Mouse (Mus musculus) MEL (cell line): ENCODE data around the gene Letm1. TPM values are rescaled to one million over a fixed set of nuclear protein-coding genes. Genes with fewer than 3 reads are reported as not detected.

Experiments used
- DNase-seq: peaks from one replicate; pipeline ENCODE4 v3.0.0; 2011; ENCODE audit warnings: low read depth, low spot score
- H3K27ac ChIP-seq: 2 replicates; pipeline ENCODE4 v1.5.1; 2012; ENCODE audit warnings: low read depth, mild to moderate bottlenecking, control low read depth, low read length, moderate library complexity; ENCODE audit not compliant: control insufficient read depth
- H3K27me3 ChIP-seq, 2 experiments: fragments of 150-350 bp in 1 of 2; sonication (generic) in 1 of 2; 2 replicates each; pipeline ENCODE4 v1.6.1; 2012; ENCODE audit warnings: low read length in 2 of 2, mild to moderate bottlenecking in 2 of 2, improper control_type of control experiment in 1 of 2, moderate library complexity in 1 of 2; ENCODE audit not compliant: insufficient read depth in 2 of 2, control insufficient read depth in 1 of 2
- H3K36me3 ChIP-seq, 2 experiments: 2 replicates each; pipeline ENCODE4 v1.6.1; 2012 to 2014; ENCODE audit warnings: low read length in 2 of 2, improper control_type of control experiment in 1 of 2, inconsistent platforms in 1 of 2, mild to moderate bottlenecking in 1 of 2; ENCODE audit not compliant: insufficient read depth in 2 of 2, control insufficient read depth in 1 of 2
- H3K4me1 ChIP-seq, 2 experiments: fragments of 150-350 bp in 1 of 2; sonication (generic) in 1 of 2; 2 replicates each; pipeline ENCODE4 v1.6.1; 2012; ENCODE audit warnings: low read length in 2 of 2, improper control_type of control experiment in 1 of 2, mild to moderate bottlenecking in 1 of 2; ENCODE audit not compliant: insufficient read depth in 2 of 2, control insufficient read depth in 1 of 2
- H3K4me3 ChIP-seq, 2 experiments: fragments of 150-350 bp in 1 of 2; sonication (generic) in 1 of 2; 2 replicates each; pipeline ENCODE4 v1.5.1; 2012; ENCODE audit warnings: low read depth in 2 of 2, low read length in 2 of 2, mild to moderate bottlenecking in 2 of 2, moderate library complexity in 2 of 2, control low read depth in 1 of 2, improper control_type of control experiment in 1 of 2; ENCODE audit not compliant: control insufficient read depth in 1 of 2, insufficient read depth in 1 of 2
- H3K79me2 ChIP-seq: 2 replicates; pipeline ENCODE4 v1.6.1; 2012; ENCODE audit warnings: mild to moderate bottlenecking, low read length, moderate library complexity; ENCODE audit not compliant: control insufficient read depth, poor library complexity, insufficient read depth
- H3K9ac ChIP-seq: 2 replicates; pipeline ENCODE4 v1.6.1; 2012; ENCODE audit warnings: low read depth, mild to moderate bottlenecking, control low read depth, low read length, moderate library complexity; ENCODE audit not compliant: control insufficient read depth, poor library complexity, severe bottlenecking
- H3K9me3 ChIP-seq: fragments of 150-350 bp; sonication (generic); replicated peaks from 2 replicates; pipeline ENCODE4 v1.6.1; 2012; ENCODE audit warnings: mild to moderate bottlenecking, low read length, improper control_type of control experiment, moderate library complexity; ENCODE audit not compliant: insufficient read depth
- CHD1 ChIP-seq: IDR thresholded peaks from 2 replicates; pipeline ENCODE4 v1.6.1; 2012; ENCODE audit warnings: low read depth, mild to moderate bottlenecking, inconsistent platforms, low read length, improper control_type of control experiment
- CHD2 ChIP-seq: IDR thresholded peaks from 2 replicates; pipeline ENCODE4 v1.6.1; 2011; ENCODE audit warnings: low read length, improper control_type of control experiment
- E2F4 ChIP-seq: IDR thresholded peaks from 2 replicates; pipeline ENCODE4 v1.6.1; 2011; ENCODE audit warnings: low read depth, low read length, improper control_type of control experiment, borderline replicate concordance
- EP300 ChIP-seq, 2 experiments: IDR thresholded peaks; 2 replicates each; pipeline ENCODE4 v1.6.1; 2011; ENCODE audit warnings: improper control_type of control experiment in 2 of 2, low read length in 2 of 2, low read depth in 1 of 2, mild to moderate bottlenecking in 1 of 2
- ETS1 ChIP-seq: IDR thresholded peaks from 2 replicates; pipeline ENCODE4 v1.6.1; 2012; ENCODE audit warnings: low read depth, mild to moderate bottlenecking, inconsistent platforms, low read length, improper control_type of control experiment, moderate library complexity
- GABPA ChIP-seq: IDR thresholded peaks from 2 replicates; pipeline ENCODE4 v1.6.1; 2012; ENCODE audit warnings: low read depth, mild to moderate bottlenecking, inconsistent platforms, low read length, improper control_type of control experiment, moderate library complexity
- GATA1 ChIP-seq: IDR thresholded peaks from 2 replicates; pipeline ENCODE4 v1.6.1; 2011; ENCODE audit warnings: low read depth, low read length, improper control_type of control experiment
- HCFC1 ChIP-seq: IDR thresholded peaks from 2 replicates; pipeline ENCODE4 v1.6.1; 2012; ENCODE audit warnings: low read depth, mild to moderate bottlenecking, inconsistent platforms, low read length, improper control_type of control experiment, moderate library complexity
- KAT2A ChIP-seq: conservative IDR thresholded peaks from 2 replicates; pipeline ENCODE4 v1.6.1; 2012; ENCODE audit warnings: low read depth, low read length, improper control_type of control experiment, inconsistent platforms
- MAX ChIP-seq: IDR thresholded peaks from 2 replicates; pipeline ENCODE4 v1.6.1; 2011; ENCODE audit warnings: low read length, improper control_type of control experiment
- MEF2A ChIP-seq: IDR thresholded peaks from 2 replicates; pipeline ENCODE4 v1.6.1; 2014; ENCODE audit warnings: low read depth, mild to moderate bottlenecking, inconsistent platforms, low read length, improper control_type of control experiment; ENCODE audit not compliant: poor library complexity, insufficient replicate concordance, severe bottlenecking; ENCODE audit errors: extremely low read depth
- MXI1 ChIP-seq: IDR thresholded peaks from 2 replicates; pipeline ENCODE4 v1.6.1; 2011; ENCODE audit warnings: mild to moderate bottlenecking, low read depth, low read length, improper control_type of control experiment
- MYC ChIP-seq: IDR thresholded peaks from 2 replicates; pipeline ENCODE4 v1.6.1; 2011; ENCODE audit warnings: low read depth, mild to moderate bottlenecking, low read length, improper control_type of control experiment, moderate library complexity
- NELFE ChIP-seq: IDR thresholded peaks from 2 replicates; pipeline ENCODE4 v1.6.1; 2011; ENCODE audit warnings: low read depth, low read length, improper control_type of control experiment
- NRF1 ChIP-seq: IDR thresholded peaks from 2 replicates; pipeline ENCODE4 v1.6.1; 2014; ENCODE audit warnings: low read depth, mild to moderate bottlenecking, inconsistent platforms, low read length, improper control_type of control experiment, moderate library complexity; ENCODE audit not compliant: poor library complexity, insufficient read depth, severe bottlenecking
- POLR2A ChIP-seq, 2 experiments: IDR thresholded peaks; 2 replicates each; pipeline ENCODE4 v1.6.1; 2011 to 2012; ENCODE audit warnings: low read length in 2 of 2, mild to moderate bottlenecking in 2 of 2, control low read depth in 1 of 2, improper control_type of control experiment in 1 of 2, low read depth in 1 of 2, moderate library complexity in 1 of 2; ENCODE audit not compliant: control insufficient read depth in 1 of 2, insufficient read depth in 1 of 2, poor library complexity in 1 of 2
- POLR2AphosphoS2 ChIP-seq: IDR thresholded peaks from 2 replicates; pipeline ENCODE4 v1.6.1; 2011; ENCODE audit warnings: low read length, improper control_type of control experiment
- POLR2AphosphoS5 ChIP-seq: IDR thresholded peaks from 2 replicates; pipeline ENCODE4 v1.6.1; 2012; ENCODE audit warnings: low read depth, borderline replicate concordance, mild to moderate bottlenecking, inconsistent platforms, low read length, moderate library complexity, mixed read lengths
- RCOR1 ChIP-seq: IDR thresholded peaks from 2 replicates; pipeline ENCODE4 v1.6.1; 2012; ENCODE audit warnings: low read depth, mild to moderate bottlenecking, inconsistent platforms, low read length, improper control_type of control experiment
- SIN3A ChIP-seq: IDR thresholded peaks from 2 replicates; pipeline ENCODE4 v1.6.1; 2012; ENCODE audit warnings: low read length, improper control_type of control experiment, inconsistent platforms
- TCF12 ChIP-seq: IDR thresholded peaks from 2 replicates; pipeline ENCODE4 v1.6.1; 2014; ENCODE audit warnings: low read depth, mild to moderate bottlenecking, inconsistent platforms, low read length, improper control_type of control experiment, moderate library complexity
- UBTF ChIP-seq: IDR thresholded peaks from 2 replicates; pipeline ENCODE4 v1.6.1; 2012; ENCODE audit warnings: low read depth, mild to moderate bottlenecking, inconsistent platforms, low read length, improper control_type of control experiment, moderate library complexity, borderline replicate concordance; ENCODE audit not compliant: insufficient read depth
- USF1 ChIP-seq: IDR thresholded peaks from 2 replicates; pipeline ENCODE4 v1.6.1; 2014; ENCODE audit warnings: low read depth, mild to moderate bottlenecking, inconsistent platforms, low read length, improper control_type of control experiment, moderate library complexity
- USF2 ChIP-seq, 2 experiments: IDR thresholded peaks; 2 replicates each; pipeline ENCODE4 v1.6.1; 2011 to 2012; ENCODE audit warnings: improper control_type of control experiment in 2 of 2, low read length in 2 of 2, borderline replicate concordance in 1 of 2, inconsistent platforms in 1 of 2, low read depth in 1 of 2, mild to moderate bottlenecking in 1 of 2; ENCODE audit not compliant: insufficient read depth in 1 of 2
- ZC3H11A ChIP-seq: IDR thresholded peaks from 2 replicates; pipeline ENCODE4 v1.6.1; 2012; ENCODE audit warnings: low read depth, mild to moderate bottlenecking, inconsistent platforms, low read length, improper control_type of control experiment
- ZKSCAN1 ChIP-seq: IDR thresholded peaks from 2 replicates; pipeline ENCODE4 v1.6.1; 2012; ENCODE audit warnings: low read depth, mild to moderate bottlenecking, inconsistent platforms, low read length, improper control_type of control experiment, moderate library complexity
- polyA plus RNA-seq, 2 experiments: library from polyadenylated mRNA; stranded (reverse) in 1 of 2; unstranded in 1 of 2; fragments of >175 nt in 1 of 2; fragments of >200 nt in 1 of 2; gene quantifications; 2 replicates each; pipeline versions ENCODE4 v1.2.1 to v1.2.4; 2012; ENCODE audit warnings: low replicate concordance in 2 of 2, low read depth in 1 of 2; ENCODE audit not compliant: insufficient read length in 2 of 2, insufficient read depth in 1 of 2, missing spikeins in 1 of 2
- total RNA-seq: library from RNA; depleted of rRNA; stranded (reverse); fragments of 300-350 nt; gene quantifications from 2 replicates; pipeline ENCODE4 v1.2.3, GENCODE M21; 2012

Letm1 gene
- total and polyA plus RNA-seq, 3 experiments: 59.5 to 127 (median 119) TPM

DNA sequence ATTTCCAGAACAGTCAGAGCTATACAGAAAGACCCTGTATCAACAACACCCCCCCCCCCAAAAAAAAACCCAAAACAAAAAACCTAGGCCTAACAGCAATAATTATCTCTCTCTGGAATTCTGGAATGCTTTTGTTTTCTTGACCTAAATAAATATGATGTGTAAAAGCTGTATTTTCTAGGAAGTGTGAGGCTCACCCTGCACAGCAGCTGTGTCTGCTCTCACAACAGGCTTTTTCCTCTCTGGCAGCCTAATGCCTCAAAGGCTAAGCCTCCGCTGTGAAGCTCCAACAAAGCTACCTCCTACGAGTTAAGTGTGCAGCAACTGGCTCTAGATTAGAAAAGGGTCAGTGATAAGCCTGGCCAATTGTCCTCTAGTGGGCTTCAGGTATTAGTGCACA is 73.6 kb downstream of the Letm1 start:
- H3K79me2 ChIP-seq: no peaks in the 10 kb centered on the region
- DNase-seq: no peak
- no peaks in the 10 kb centered on the region; a peak in 1 of 4 replicates for H3K27me3 ChIP-seq
- no peak overlapping the region for H3K4me3 ChIP-seq
- no peaks in the 10 kb centered on the region for H3K9me3 ChIP-seq
- no peak overlapping the region for H3K27ac ChIP-seq
- H3K36me3 ChIP-seq: peaks cover 0 to 13% of the 10 kb centered on the region in 2 experiments; a peak in 2 of 4 replicates
- H3K4me1 ChIP-seq: peaks cover 0 to 19% of the 10 kb centered on the region in 2 experiments; a peak in 2 of 4 replicates
- H3K9ac ChIP-seq: no peak overlapping the region
- TF ChIP-seq CHD1 (no peak), RCOR1 (no peak), UBTF (no peak), TCF12 (no peak), HCFC1 (no peak), ZKSCAN1 (no peak), KAT2A (no peak), USF1 (no peak), MEF2A (no peak), SIN3A (no peak), USF2 (IDR thresholded peaks at IDR 0.05; ENCODE audit: borderline replicate concordance in 1 of 2, insufficient read depth in 1 of 2, low read depth in 1 of 2, low read length in 2 of 2) (no peak), POLR2AphosphoS2 (no peak), NELFE (no peak), POLR2A (IDR thresholded peaks at IDR 0.05; ENCODE audit: control insufficient read depth in 1 of 2, insufficient read depth in 1 of 2, low read depth in 1 of 2, low read length in 2 of 2, poor library complexity in 1 of 2) (no peak), E2F4 (no peak)

DNA sequence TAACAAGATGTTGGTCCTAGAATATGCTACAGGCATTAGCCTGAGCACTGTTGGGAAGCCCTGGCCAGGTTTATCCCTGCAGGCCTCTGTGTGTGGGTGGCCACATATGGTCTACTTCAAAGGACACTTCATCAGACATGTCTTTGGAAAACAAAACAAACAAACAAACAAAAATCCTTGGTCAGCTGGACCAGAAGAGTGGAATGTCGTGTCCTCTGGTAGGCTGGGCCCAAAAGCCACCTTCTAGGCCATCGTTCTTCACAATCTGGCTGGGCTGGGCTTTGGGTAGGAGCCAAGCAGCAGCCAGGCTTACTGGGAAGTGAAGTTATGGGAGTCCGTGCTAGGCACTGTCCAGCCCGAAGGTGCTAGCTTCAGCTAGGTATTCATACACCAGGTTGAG is 75.5 kb downstream of the Letm1 start:
- Histone ChIP-seq H3K9me3 (no peaks in the 10 kb centered on the region), H3K27ac (no peak overlapping the region), H3K9ac (no peak overlapping the region), H3K36me3 (peaks cover 0 to 13% of the 10 kb centered on the region in 2 experiments; a peak in 2 of 4 replicates), H3K79me2 (no peaks in the 10 kb centered on the region), H3K4me3 (no peak overlapping the region), H3K4me1 (peaks cover 0 to 19% of the 10 kb centered on the region in 2 experiments; a peak in 2 of 4 replicates), H3K27me3 (no peaks in the 10 kb centered on the region; a peak in 1 of 4 replicates)
- TF ChIP-seq MEF2A (no peak), KAT2A (no peak), ZKSCAN1 (no peak), EP300 (IDR thresholded peaks at IDR 0.05; ENCODE audit: low read depth in 1 of 2, low read length in 2 of 2) (no peak), MAX (no peak), GABPA (no peak), USF1 (no peak), MYC (no peak), GATA1 (no peak), NRF1 (no peak), MXI1 (no peak), CHD2 (no peak), SIN3A (no peak), POLR2AphosphoS5 (no peak), ZC3H11A (no peak), ETS1 (no peak)
- DNase-seq: peak; percentile 25
